Mouse (Mus musculus) frontal cortex, postnatal 10 days (tissue): ENCODE data around the gene Nipal3.

Source experiments
- DNase-seq, 2 experiments: peaks; one replicate each; pipeline ENCODE4 v3.0.0; 2022; ENCODE audit warnings: low spot score in 2 of 2, mixed read lengths in 1 of 2

Nipal3 gene

GRCm38 (mm10) chr4:135505794-135506193 is 11.0 kb upstream of the Nipal3 start:
- DNase-seq: no peak

GRCm38 (mm10) chr4:135501587-135501986 is 6.7 kb upstream of the Nipal3 start:
- no peak for DNase-seq

GRCm38 (mm10) chr4:135499831-135500230 is 5.0 kb upstream of the Nipal3 start:
- no peak for DNase-seq

GRCm38 (mm10) chr4:135498136-135498535 is 3.3 kb upstream of the Nipal3 start:
- DNase-seq: no peak

- peak; percentile 32 to 41 for DNase-seq
Observed at GRCm38 (mm10) chr4:135495810-135496209, 972 bp upstream of the Nipal3 start.

GRCm38 (mm10) chr4:135495397-135495791 is 556 bp upstream of the Nipal3 start:
- DNase-seq: no peak

GRCm38 (mm10) chr4:135493691-135494520 is 932 bp downstream of the Nipal3 start:
- peak in 1 of 2 experiments; percentile 24 for DNase-seq

GRCm38 (mm10) chr4:135493271-135493670 is 1.6 kb downstream of the Nipal3 start:
- no peak for DNase-seq

- no peak for DNase-seq
Observed at GRCm38 (mm10) chr4:135489256-135489655, 5.6 kb downstream of the Nipal3 start.

GRCm38 (mm10) chr4:135486352-135486751 is 8.5 kb downstream of the Nipal3 start:
- no peak for DNase-seq

- DNase-seq: no peak
Observed at GRCm38 (mm10) chr4:135485086-135485485, 9.8 kb downstream of the Nipal3 start.

- DNase-seq: no peak
Observed at GRCm38 (mm10) chr4:135480370-135480769, 14.5 kb downstream of the Nipal3 start.

- no peak for DNase-seq
Observed at GRCm38 (mm10) chr4:135477851-135478250, 17.0 kb downstream of the Nipal3 start.

- DNase-seq: no peak
Observed at GRCm38 (mm10) chr4:135463406-135463805, 31.4 kb downstream of the Nipal3 start.

GRCm38 (mm10) chr4:135453572-135453971 is 41.3 kb downstream of the Nipal3 start:
- DNase-seq: no peak

- DNase-seq: no peak
Observed at GRCm38 (mm10) chr4:135453164-135453563, 41.7 kb downstream of the Nipal3 start.

- no peak for DNase-seq
Observed at GRCm38 (mm10) chr4:135451360-135452015, 43.4 kb downstream of the Nipal3 start.

- no peak for DNase-seq
Observed at GRCm38 (mm10) chr4:135442473-135442872, 52.4 kb downstream of the Nipal3 start.

GRCm38 (mm10) chr4:135439904-135440522 is 54.8 kb downstream of the Nipal3 start:
- no peak for DNase-seq

GRCm38 (mm10) chr4:135439188-135439647 is 55.6 kb downstream of the Nipal3 start:
- peak in 1 of 2 experiments; percentile 21 for DNase-seq

- DNase-seq: no peak
Observed at GRCm38 (mm10) chr4:135437924-135438323, 56.9 kb downstream of the Nipal3 start.

- DNase-seq: no peak
Observed at GRCm38 (mm10) chr4:135436291-135436690, 58.5 kb downstream of the Nipal3 start.
